Mouse (Mus musculus) MN1 (cell line): ENCODE data around the gene Uso1.
"Not testable (repeated sequence)": the region's sequence is repeated elsewhere in the genome, so short reads cannot be mapped to it uniquely, and the experiment has no call there.

Source experiments
- DNase-seq: peaks from one replicate; pipeline ENCODE4 v3.0.0-alpha.2; 2016; ENCODE audit warnings: low spot score

The Uso1 gene

GRCm38 (mm10) chr5:92127751-92128150, 10.0 kb upstream of the Uso1 start:
- DNase-seq, result no peak

- no peak for DNase-seq
These were observed 9.2 kb upstream of the Uso1 start for GRCm38 (mm10) chr5:92128570-92128969.

- no peak for DNase-seq
These were observed 8.4 kb upstream of the Uso1 start for GRCm38 (mm10) chr5:92129321-92129768.

- DNase-seq, result no peak
These were observed 7.6 kb upstream of the Uso1 start for GRCm38 (mm10) chr5:92130040-92130682.

- DNase-seq, result no peak
These were observed 5.6 kb upstream of the Uso1 start for GRCm38 (mm10) chr5:92132127-92132526.

GRCm38 (mm10) chr5:92133006-92133405, 4.7 kb upstream of the Uso1 start:
- not testable (repeated sequence) for DNase-seq

GRCm38 (mm10) chr5:92134934-92135333, 2.8 kb upstream of the Uso1 start:
- DNase-seq, result no peak

- no peak for DNase-seq
These were observed 1.1 kb upstream of the Uso1 start for GRCm38 (mm10) chr5:92136536-92137238.

GRCm38 (mm10) chr5:92138093-92138621, 419 bp downstream of the Uso1 start:
- peak; percentile 61 for DNase-seq

GRCm38 (mm10) chr5:92139191-92139590, 1.5 kb downstream of the Uso1 start:
- DNase-seq, result no peak

GRCm38 (mm10) chr5:92141696-92142095, 4.0 kb downstream of the Uso1 start:
- no peak for DNase-seq

GRCm38 (mm10) chr5:92142481-92142880, 4.7 kb downstream of the Uso1 start:
- no peak for DNase-seq

GRCm38 (mm10) chr5:92143665-92144064, 5.9 kb downstream of the Uso1 start:
- no peak for DNase-seq

- no peak for DNase-seq
These were observed 7.4 kb downstream of the Uso1 start for GRCm38 (mm10) chr5:92144954-92145708.

- no peak for DNase-seq
These were observed 10.5 kb downstream of the Uso1 start for GRCm38 (mm10) chr5:92148248-92148647.

- no peak for DNase-seq
These were observed 11.7 kb downstream of the Uso1 start for GRCm38 (mm10) chr5:92149330-92149982.

GRCm38 (mm10) chr5:92154861-92155260, 17.1 kb downstream of the Uso1 start:
- no peak for DNase-seq

GRCm38 (mm10) chr5:92165976-92166375, 28.2 kb downstream of the Uso1 start:
- no peak for DNase-seq

GRCm38 (mm10) chr5:92183071-92183830, 45.5 kb downstream of the Uso1 start:
- DNase-seq, result no peak

GRCm38 (mm10) chr5:92188881-92189483, 51.2 kb downstream of the Uso1 start:
- DNase-seq, result no peak

- peak; percentile 54 for DNase-seq
These were observed 58.0 kb downstream of the Uso1 start for GRCm38 (mm10) chr5:92195716-92196115.
